Mouse (Mus musculus) lung, postnatal 10 days (tissue): ENCODE results near the gene Gm15319.
A peak's percentile ranks its signal among the peaks of the same experiment; 100 is the strongest.
"Not testable (repeated sequence)": the region's sequence is repeated elsewhere in the genome, so short reads cannot be mapped to it uniquely, and the experiment has no call there.

Source experiments
- DNase-seq: peaks from one replicate; pipeline ENCODE4 v3.0.0; 2021

Gene Gm15319

DNA sequence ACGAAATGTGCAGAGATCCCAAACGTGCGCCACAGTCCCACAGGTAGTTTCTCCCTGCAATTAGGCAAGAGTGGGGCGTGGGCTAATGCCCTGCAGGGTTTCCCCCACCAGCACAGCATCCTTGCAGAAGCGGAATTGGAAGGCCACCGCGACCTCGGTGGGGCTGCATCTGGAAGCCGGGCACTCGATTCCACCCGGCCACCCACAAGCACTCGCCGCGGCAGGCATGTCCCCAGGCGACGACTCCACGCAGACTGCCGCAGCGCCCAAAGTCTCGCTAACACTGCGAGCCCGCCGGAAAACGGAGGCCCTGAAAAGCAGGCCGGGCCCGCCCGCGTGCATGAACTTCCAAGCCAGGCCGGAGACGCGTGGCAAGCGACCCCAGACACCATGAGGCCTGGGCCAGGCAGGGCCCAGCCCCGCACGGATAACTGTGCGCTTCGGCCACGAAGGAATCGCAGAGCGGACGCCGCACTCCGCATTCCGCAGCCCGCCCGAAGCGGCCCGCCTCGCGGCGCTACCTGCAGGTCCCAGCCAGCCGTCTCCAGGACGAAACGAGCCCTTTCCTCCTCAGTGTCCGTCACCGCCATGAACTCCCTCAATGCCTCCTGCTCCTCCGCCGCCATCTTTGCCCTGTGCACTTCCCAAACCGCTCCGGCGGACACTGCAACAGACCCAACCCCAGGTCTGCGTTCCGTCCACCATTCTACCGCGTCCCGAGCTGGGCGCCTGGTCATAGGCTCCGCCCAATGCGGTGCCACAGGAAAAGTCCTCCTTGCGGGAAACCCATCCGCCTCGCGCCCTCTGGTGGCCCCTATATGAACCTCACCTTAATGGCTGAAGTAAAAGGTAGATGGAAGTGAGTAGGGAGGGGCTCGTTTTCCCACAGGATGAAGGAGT, 66.0 kb downstream of the Gm15319 start:
- DNase-seq: peak; percentile 90

DNA sequence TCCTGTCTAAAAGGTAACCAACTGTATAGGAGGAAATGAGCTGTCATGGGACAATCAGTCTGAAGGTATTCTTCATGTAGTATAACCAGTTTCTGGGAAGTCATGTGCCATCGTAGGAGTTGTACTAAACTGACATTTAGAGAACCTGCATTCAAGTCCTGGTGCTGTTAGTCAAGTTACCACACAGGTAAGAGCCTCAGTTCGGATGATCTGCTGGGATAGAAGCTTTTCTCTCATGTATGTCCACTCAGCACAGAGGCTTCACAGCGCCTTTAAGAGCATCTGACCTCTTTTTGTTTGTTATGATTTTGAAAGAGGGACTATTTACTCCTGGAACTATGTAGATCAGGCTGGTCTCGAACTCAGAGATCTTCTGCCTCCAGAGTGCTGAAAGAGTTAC, 67.1 kb downstream of the Gm15319 start:
- DNase-seq: not testable (repeated sequence)

DNA sequence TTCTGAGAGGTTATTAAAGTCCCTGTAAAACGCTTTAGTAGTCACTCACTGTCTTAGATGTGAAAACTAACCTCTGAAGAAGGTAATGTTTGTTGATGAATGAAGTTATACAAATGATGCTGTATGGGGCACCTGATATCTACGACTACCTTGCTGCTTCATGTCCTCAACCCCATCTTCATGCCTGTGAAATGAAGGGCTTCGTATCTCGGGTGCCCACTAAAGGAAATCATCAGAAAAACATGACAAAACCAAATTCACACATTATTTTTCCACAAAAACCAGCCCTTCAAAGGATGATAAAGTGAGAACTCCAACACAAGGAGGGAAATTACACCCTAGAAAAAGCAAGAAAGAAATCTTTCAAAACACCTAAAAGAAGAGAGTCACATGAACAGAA, 68.2 kb downstream of the Gm15319 start:
- DNase-seq: peak; percentile 21

DNA sequence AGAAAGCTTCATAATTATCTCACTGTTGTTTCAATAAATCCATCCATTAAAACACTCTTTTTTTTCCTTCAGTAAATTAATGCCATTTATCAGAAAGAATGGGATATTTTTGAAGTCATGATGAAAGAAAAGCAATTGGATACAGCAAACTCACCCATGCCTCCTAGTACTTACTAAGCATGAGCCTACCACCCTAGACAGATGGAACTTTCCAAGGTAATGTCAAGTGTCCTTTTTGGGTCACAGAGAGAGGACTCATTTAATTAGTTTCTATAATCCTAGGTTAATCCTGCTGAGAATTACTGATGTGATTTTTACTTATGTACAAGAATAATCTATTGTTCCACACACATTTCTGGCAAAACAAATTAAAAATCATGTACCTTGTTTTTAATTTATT, 69.0 kb downstream of the Gm15319 start:
- not testable (repeated sequence) for DNase-seq

DNA sequence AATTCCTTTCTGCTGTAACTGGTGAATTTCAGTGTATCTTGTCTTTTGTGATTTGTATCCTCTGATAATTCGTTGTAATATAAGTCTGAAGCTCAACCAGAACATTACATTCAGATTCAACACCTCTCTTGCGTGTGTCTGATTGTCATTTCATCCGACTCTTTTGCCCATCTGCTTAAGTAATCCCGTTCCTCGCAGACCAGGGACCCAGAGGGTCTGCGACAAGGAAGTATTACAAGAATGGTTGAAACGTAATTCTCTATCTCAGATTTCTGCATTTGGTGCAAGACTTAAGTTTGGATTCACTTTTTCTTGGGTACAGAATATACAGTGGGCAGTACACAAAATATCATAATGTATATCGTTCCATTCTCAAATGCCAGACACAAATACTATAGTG, 73.0 kb downstream of the Gm15319 start:
- DNase-seq: not testable (repeated sequence)

DNA sequence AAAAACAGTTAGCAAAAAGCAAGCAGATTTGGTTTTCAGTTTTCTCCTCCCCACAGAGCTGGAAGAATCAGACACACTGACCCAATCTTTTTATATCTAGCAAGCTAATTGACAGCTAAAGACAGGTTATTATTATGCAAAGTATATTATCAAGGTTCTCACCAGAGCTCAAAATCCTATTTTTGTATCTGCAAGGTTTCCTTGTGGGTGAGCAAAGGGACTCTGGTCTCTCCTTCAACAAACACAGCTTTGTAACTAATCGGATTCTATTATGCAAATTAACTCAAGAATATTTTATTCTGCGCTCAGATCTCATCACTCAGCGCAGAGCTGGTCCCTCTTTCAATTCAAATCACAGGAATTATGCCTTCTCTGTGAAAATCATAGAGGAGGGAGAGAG, 74.1 kb downstream of the Gm15319 start:
- DNase-seq: not testable (repeated sequence)

DNA sequence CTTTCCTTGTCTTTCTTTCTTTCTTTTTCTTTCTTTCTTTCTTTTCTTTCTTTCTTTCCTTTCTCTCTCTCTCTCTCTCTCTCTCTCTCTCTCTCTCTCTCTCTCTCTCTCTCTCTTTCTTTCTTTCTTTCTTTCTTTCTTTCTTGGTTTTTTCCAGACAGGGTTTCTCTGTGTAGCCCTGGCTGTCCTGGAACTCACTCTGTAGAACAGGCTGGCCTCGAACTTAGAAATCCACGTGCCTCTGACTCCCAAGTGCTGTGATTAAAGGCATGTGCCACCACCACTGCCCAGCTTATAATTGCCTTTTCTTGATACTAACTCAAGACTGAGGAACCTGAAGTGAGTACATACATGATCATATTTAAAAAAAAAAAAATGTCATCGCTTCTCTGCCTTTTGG, 75.3 kb downstream of the Gm15319 start:
- DNase-seq: not testable (repeated sequence)
